Mouse (Mus musculus) forebrain, postnatal 0 days (tissue): ENCODE results near the gene Asb15. TPM values are rescaled to one million over a fixed set of nuclear protein-coding genes. Genes with fewer than 3 reads are reported as not detected.

Experiments used
- ATAC-seq: fragments of 200-750 bp; cut with Nextera tagmentation; 2 replicates; pipeline ENCODE4 v1.8.0; 2017; ENCODE audit warnings: mild to moderate bottlenecking, moderate library complexity
- DNase-seq: peaks from one replicate; pipeline ENCODE4 v3.0.0-alpha.2; 2015
- H3K27ac ChIP-seq: fragments of 300-500 bp; sonication (generic); 2 replicates; pipeline ENCODE4 v1.5.1; 2014; ENCODE audit warnings: low read depth, mild to moderate bottlenecking, antibody characterized with exemption, low read length, moderate library complexity, mixed read lengths
- H3K27me3 ChIP-seq: fragments of 300-500 bp; sonication (generic); 2 replicates; pipeline ENCODE4 v1.6.1; 2014; ENCODE audit warnings: mild to moderate bottlenecking, low read length, mixed read lengths; ENCODE audit not compliant: insufficient read depth
- H3K36me3 ChIP-seq: fragments of 300-500 bp; sonication (generic); 2 replicates; pipeline ENCODE4 v1.6.1; 2014; ENCODE audit warnings: mild to moderate bottlenecking, moderate library complexity; ENCODE audit not compliant: insufficient read depth
- H3K4me1 ChIP-seq: fragments of 300-500 bp; sonication (generic); 2 replicates; pipeline ENCODE4 v1.6.1; 2014; ENCODE audit warnings: antibody characterized with exemption; ENCODE audit not compliant: insufficient read depth
- H3K4me2 ChIP-seq: fragments of 300-500 bp; sonication (generic); 2 replicates; pipeline ENCODE4 v1.6.1; 2014; ENCODE audit warnings: low read depth, mild to moderate bottlenecking, moderate library complexity
- H3K4me3 ChIP-seq: fragments of 300-500 bp; sonication (generic); 2 replicates; pipeline ENCODE4 v1.5.1; 2014; ENCODE audit warnings: low read depth, low read length, mixed read lengths
- H3K9ac ChIP-seq: fragments of 300-500 bp; sonication (generic); 2 replicates; pipeline ENCODE4 v1.6.1; 2014; ENCODE audit warnings: mild to moderate bottlenecking
- H3K9me3 ChIP-seq: fragments of 300-500 bp; sonication (generic); 2 replicates; pipeline ENCODE4 v1.6.1; 2016; ENCODE audit warnings: low read length
- CTCF ChIP-seq: sonication (generic); IDR thresholded peaks from 2 replicates; pipeline ENCODE4 v1.5.1; 2016; ENCODE audit warnings: antibody characterized with exemption, control low read depth, low read depth
- WGBS: fragments of 180-500 bp; shearing (Covaris S2); extraction: QIAGEN DNeasy Blood & Tissue Kit; methylation state at CpG from one replicate; pipeline ENCODE4 v1.1.7; 2014; 5-methylcytosine and 5-hydroxymethylcytosine counted together
- polyA plus RNA-seq: library from polyadenylated mRNA; unstranded; fragments of >200 nt; fragmentation: Nextera tagmentation; extraction: Ambion mirVana; gene quantifications from 2 replicates; pipeline ENCODE4 v1.2.1, GENCODE M21; 2015
- total RNA-seq: library from RNA; depleted of rRNA; stranded (reverse); fragments of >200 nt; gene quantifications from 2 replicates; pipeline ENCODE4 v1.2.3, GENCODE M21; 2014

Gene Asb15
- total and polyA plus RNA-seq, 2 experiments from 2014 or later: not detected

DNA sequence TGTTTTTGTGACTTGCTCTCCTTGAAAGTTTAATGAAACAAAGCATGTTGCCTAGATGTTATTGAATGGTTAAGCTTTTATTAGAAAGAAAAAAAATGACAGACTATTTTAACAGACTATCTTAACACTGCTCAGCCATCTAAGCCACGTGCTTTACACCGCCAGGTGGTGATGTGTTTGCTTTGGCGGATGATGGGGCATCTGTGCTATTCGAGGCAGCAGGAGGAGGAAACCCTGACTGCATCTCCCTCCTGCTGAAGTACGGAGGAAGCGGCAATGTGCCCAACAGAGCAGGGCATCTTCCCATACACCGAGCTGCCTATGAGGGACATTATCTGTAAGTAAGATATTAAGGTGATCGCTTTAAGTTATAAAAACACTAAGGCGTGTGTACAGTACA lies 36.1 kb downstream of the Asb15 start:
- WGBS: 76% methylated on average over 9 of the region's 9 CpGs
- no peaks in the 10 kb centered on the region for H3K9me3 ChIP-seq
- no peaks in the 10 kb centered on the region for H3K27me3 ChIP-seq
- H3K27ac ChIP-seq: no peak overlapping the region
- no peak overlapping the region for H3K4me2 ChIP-seq
- no peak overlapping the region for H3K4me3 ChIP-seq
- no peak for TF ChIP-seq CTCF
- ATAC-seq: peak; percentile 54; the same call in 1 of the 2 replicates
- H3K36me3 ChIP-seq: no peaks in the 10 kb centered on the region
- no peak overlapping the region for H3K9ac ChIP-seq
- H3K4me1 ChIP-seq: no peaks in the 10 kb centered on the region
- peak; percentile 15 for DNase-seq

DNA sequence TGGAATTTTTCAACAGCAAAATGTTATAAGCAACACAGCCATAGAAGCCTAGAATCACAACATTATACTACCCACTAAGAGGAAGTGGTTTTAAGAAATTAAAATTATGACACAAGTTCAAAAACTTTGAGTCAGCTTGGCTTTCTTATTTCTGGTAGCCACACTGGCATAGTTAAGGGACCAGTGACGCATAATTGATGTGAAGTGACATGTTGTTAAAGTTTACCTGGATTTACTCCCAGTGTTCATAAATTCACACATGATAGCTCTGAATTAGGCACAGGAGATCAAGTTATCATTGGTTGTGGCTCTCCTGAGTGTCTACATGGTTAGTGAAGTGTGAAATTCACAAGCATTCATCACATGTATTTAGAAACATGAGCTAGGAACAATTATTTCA lies 36.9 kb downstream of the Asb15 start:
- Histone ChIP-seq H3K4me1 (no peaks in the 10 kb centered on the region), H3K27me3 (no peaks in the 10 kb centered on the region), H3K9ac (no peak overlapping the region), H3K27ac (no peak overlapping the region), H3K4me2 (no peak overlapping the region), H3K4me3 (no peak overlapping the region), H3K36me3 (no peaks in the 10 kb centered on the region), H3K9me3 (no peaks in the 10 kb centered on the region)
- WGBS: 93% methylated on average over 1 of the region's 1 CpGs
- no peak for TF ChIP-seq CTCF
- DNase-seq (no peak), ATAC-seq (no peak)

DNA sequence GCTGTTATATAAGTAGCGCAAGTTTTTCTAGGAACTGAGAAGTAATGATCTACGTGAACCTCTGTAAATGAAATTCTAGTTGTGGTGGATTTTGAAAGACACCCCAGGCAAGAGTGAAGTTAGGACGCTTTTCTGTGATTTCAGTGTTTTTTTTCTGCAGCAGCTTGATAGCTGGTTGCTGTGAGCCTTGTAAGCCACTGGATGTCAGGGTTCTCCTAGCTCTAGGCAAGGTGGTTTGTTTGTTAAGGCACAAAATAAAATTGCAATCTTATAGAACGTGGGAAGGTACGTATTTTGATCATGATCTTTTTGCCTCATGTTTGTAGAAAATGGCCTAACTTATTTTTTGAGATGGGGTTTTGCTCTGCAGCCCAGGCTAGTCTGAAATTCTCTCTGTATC lies 41.0 kb downstream of the Asb15 start:
- H3K4me2 ChIP-seq: no peak overlapping the region
- H3K36me3 ChIP-seq: no peaks in the 10 kb centered on the region
- no peaks in the 10 kb centered on the region for H3K4me1 ChIP-seq
- TF ChIP-seq CTCF: peak; percentile 38; the same call in 1 of the 2 replicates
- H3K27me3 ChIP-seq: no peaks in the 10 kb centered on the region
- no peak for DNase-seq
- no peak overlapping the region for H3K27ac ChIP-seq
- ATAC-seq: no peak
- H3K4me3 ChIP-seq: no peak overlapping the region
- H3K9me3 ChIP-seq: no peaks in the 10 kb centered on the region
- H3K9ac ChIP-seq: no peak overlapping the region
- WGBS: 85% methylated on average over 5 of the region's 5 CpGs

DNA sequence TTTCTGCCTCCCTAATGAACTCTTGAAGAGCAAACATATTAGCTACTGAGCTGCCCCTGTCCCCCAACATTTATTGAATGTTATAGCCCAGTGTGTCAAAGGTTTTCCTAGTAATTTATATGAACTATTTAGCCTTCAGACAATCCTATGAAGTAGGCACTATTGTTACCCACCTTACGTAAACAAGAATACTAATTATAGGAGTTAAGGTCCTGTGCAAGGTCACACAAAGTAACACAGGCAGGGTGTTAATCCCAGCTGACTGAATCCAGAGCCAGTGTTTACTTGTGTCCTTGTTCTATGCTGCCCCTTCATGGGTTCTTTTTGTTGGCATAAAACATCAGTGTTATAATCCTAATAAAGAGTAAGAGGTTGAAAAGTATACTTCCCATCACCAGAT lies 41.8 kb downstream of the Asb15 start:
- no peaks in the 10 kb centered on the region for H3K9me3 ChIP-seq
- H3K4me3 ChIP-seq: no peak overlapping the region
- H3K9ac ChIP-seq: no peak overlapping the region
- no peaks in the 10 kb centered on the region for H3K27me3 ChIP-seq
- H3K4me1 ChIP-seq: no peaks in the 10 kb centered on the region
- DNase-seq: no peak
- 79% methylated on average over 1 of the region's 1 CpGs for WGBS
- no peak overlapping the region for H3K27ac ChIP-seq
- no peak for ATAC-seq
- H3K36me3 ChIP-seq: no peaks in the 10 kb centered on the region
- H3K4me2 ChIP-seq: no peak overlapping the region
- no peak for TF ChIP-seq CTCF

DNA sequence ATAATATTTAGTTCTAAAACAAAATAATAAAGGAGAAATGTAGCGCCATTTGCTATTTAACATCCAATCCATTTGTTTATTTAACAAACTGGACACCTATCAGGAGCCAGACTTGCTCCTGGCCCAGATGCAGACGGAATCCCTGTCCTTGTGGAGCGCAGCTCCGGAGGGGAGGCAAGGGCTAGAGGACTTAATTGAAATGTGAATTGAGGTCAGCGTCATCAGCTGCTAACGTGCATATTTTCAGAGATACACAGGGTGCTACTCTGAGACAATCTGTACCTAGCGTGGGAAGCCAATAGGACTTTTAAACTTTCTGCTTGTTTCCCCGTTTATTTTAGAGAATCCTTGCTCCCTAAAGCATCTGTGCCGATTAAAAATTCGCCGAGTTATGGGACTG lies 42.3 kb downstream of the Asb15 start:
- no peak overlapping the region for H3K27ac ChIP-seq
- ATAC-seq: no peak
- H3K9ac ChIP-seq: no peak overlapping the region
- H3K9me3 ChIP-seq: no peaks in the 10 kb centered on the region
- H3K4me2 ChIP-seq: no peak overlapping the region
- WGBS: 75% methylated on average over 11 of the region's 11 CpGs
- H3K4me1 ChIP-seq: no peaks in the 10 kb centered on the region
- no peak for TF ChIP-seq CTCF
- no peaks in the 10 kb centered on the region for H3K27me3 ChIP-seq
- H3K36me3 ChIP-seq: no peaks in the 10 kb centered on the region
- H3K4me3 ChIP-seq: no peak overlapping the region
- DNase-seq: no peak

DNA sequence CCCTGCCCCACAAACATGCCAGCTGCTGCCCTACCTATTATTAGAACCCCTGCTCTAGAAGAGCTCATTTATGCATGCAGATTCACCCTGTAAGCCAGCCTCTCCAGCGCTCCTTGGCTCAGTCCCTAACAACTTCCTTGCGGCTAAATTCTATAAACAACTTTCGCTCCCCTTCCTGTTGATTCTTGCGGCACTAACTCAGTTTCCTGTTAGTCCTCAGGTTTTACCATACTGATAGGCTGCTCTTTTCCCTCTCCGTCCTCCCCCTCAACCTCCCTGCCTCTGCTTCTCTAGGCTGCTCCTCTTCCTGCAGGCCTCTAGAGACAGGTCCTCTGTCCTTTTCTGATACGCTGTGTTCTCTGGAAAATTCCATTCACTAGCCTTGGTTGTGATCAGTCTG lies 43.2 kb downstream of the Asb15 start:
- ATAC-seq: no peak
- H3K36me3 ChIP-seq: no peaks in the 10 kb centered on the region
- H3K27ac ChIP-seq: no peak overlapping the region
- 72% methylated on average over 6 of the region's 6 CpGs for WGBS
- H3K9me3 ChIP-seq: no peaks in the 10 kb centered on the region
- H3K4me1 ChIP-seq: no peaks in the 10 kb centered on the region
- H3K4me3 ChIP-seq: no peak overlapping the region
- no peak for DNase-seq
- no peak overlapping the region for H3K4me2 ChIP-seq
- no peaks in the 10 kb centered on the region for H3K27me3 ChIP-seq
- no peak for TF ChIP-seq CTCF
- no peak overlapping the region for H3K9ac ChIP-seq

DNA sequence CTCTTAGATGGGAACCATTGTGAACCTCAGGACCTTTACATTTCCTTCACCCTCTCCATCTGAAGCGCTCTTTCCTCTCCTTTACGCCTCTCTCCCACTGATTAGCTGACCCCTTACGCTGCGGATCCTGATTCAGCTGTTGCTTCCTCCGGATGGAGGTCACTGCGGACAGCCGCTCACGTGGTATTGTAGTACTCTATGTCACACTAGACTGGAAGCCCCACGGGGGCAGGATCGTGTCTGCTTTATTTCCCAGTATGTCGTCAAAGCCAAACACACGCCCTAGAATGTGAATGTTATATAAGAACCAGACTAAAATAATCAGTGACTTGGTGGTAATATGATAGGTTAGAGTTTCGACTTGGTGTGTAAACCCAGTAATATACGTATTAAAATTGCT lies 44.5 kb downstream of the Asb15 start:
- no peak overlapping the region for H3K4me2 ChIP-seq
- 95% methylated on average over 14 of the region's 14 CpGs for WGBS
- H3K27ac ChIP-seq: no peak overlapping the region
- H3K36me3 ChIP-seq: no peaks in the 10 kb centered on the region
- TF ChIP-seq CTCF: no peak
- no peak overlapping the region for H3K4me3 ChIP-seq
- no peaks in the 10 kb centered on the region for H3K9me3 ChIP-seq
- DNase-seq: no peak
- no peaks in the 10 kb centered on the region for H3K4me1 ChIP-seq
- no peaks in the 10 kb centered on the region for H3K27me3 ChIP-seq
- no peak overlapping the region for H3K9ac ChIP-seq
- ATAC-seq: no peak

DNA sequence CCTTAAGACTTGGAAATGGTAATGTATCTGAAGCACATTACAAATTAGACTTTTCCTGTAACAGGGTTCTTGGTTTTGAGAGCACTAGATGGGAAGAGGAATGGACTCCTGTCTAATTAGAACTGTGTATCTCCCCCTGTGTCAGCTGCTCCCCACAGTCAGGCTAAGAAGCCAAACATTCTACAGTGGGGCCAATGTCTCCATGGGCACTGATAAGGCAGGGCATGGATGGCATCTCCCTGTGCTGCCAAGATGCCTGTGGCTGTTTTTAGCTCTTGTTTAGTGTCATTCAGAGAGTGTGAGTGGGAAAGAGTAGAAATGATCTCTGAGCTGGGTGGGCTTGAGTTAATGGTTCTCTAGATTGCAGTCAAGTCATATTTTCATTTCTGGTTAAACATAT lies 45.4 kb downstream of the Asb15 start:
- no peak overlapping the region for H3K9ac ChIP-seq
- no peak for DNase-seq
- H3K9me3 ChIP-seq: no peaks in the 10 kb centered on the region
- no peaks in the 10 kb centered on the region for H3K27me3 ChIP-seq
- no peak for TF ChIP-seq CTCF
- no peaks in the 10 kb centered on the region for H3K4me1 ChIP-seq
- no peak overlapping the region for H3K27ac ChIP-seq
- no peak for ATAC-seq
- no peaks in the 10 kb centered on the region for H3K36me3 ChIP-seq
- H3K4me3 ChIP-seq: no peak overlapping the region
- H3K4me2 ChIP-seq: no peak overlapping the region
